Mouse (Mus musculus) liver, embryonic 14.5 days (tissue): ENCODE measurements around the gene Cog4. TPM values are rescaled to one million over a fixed set of nuclear protein-coding genes. Genes with fewer than 3 reads are reported as not detected.
A peak's percentile ranks its signal among the peaks of the same experiment; 100 is the strongest.

Experiments used
- ATAC-seq: fragments of 200-750 bp; cut with Nextera tagmentation; 2 replicates; pipeline ENCODE4 v1.8.0; 2017; ENCODE audit warnings: moderate number of reproducible peaks, mild to moderate bottlenecking, moderate library complexity; ENCODE audit not compliant: insufficient read depth
- DNase-seq, 3 experiments: peaks; one replicate each; pipeline ENCODE4 v3.0.0-alpha.2; 2012 to 2013; ENCODE audit warnings: low read depth in 3 of 3, low spot score in 3 of 3
- H3K27ac ChIP-seq: fragments of 300-500 bp; sonication (generic); 2 replicates; pipeline ENCODE4 v1.5.1; 2014; ENCODE audit warnings: moderate library complexity, mild to moderate bottlenecking, control low read depth, inconsistent platforms
- H3K27me3 ChIP-seq: fragments of 300-500 bp; sonication (generic); 2 replicates; pipeline ENCODE4 v1.6.1; 2014; ENCODE audit warnings: mild to moderate bottlenecking, low read length, moderate library complexity; ENCODE audit not compliant: control insufficient read depth, insufficient read depth
- H3K36me3 ChIP-seq: fragments of 300-500 bp; sonication (generic); replicated peaks from 2 replicates; pipeline ENCODE4 v1.6.1; 2014; ENCODE audit warnings: low read depth; ENCODE audit not compliant: control insufficient read depth, insufficient read depth
- H3K4me1 ChIP-seq, 2 experiments: fragments of 200-500 bp in 1 of 2; fragments of 300-500 bp in 1 of 2; sonication (generic) in 1 of 2; replicated peaks; 2 replicates each; pipeline ENCODE4 v1.6.1; 2012 to 2014; ENCODE audit warnings: antibody characterized with exemption in 1 of 2, inconsistent platforms in 1 of 2, low read length in 1 of 2; ENCODE audit not compliant: control insufficient read depth in 2 of 2, insufficient read depth in 2 of 2
- H3K4me2 ChIP-seq: fragments of 300-500 bp; sonication (generic); 2 replicates; pipeline ENCODE4 v1.6.1; 2014; ENCODE audit warnings: low read depth, mild to moderate bottlenecking, control low read depth, moderate library complexity
- H3K4me3 ChIP-seq, 2 experiments: fragments of 200-500 bp in 1 of 2; fragments of 300-500 bp in 1 of 2; sonication (generic) in 1 of 2; 2 replicates each; pipeline ENCODE4 v1.5.1; 2012 to 2014; ENCODE audit warnings: low read depth in 2 of 2, low read length in 2 of 2, mild to moderate bottlenecking in 2 of 2, control low read depth in 1 of 2, inconsistent platforms in 1 of 2, moderate library complexity in 1 of 2; ENCODE audit not compliant: insufficient read depth in 1 of 2
- H3K9ac ChIP-seq: fragments of 300-500 bp; sonication (generic); replicated peaks from 2 replicates; pipeline ENCODE4 v1.6.1; 2014; ENCODE audit warnings: mild to moderate bottlenecking, control low read depth, moderate library complexity
- H3K9me3 ChIP-seq: fragments of 300-500 bp; sonication (generic); 2 replicates; pipeline ENCODE4 v1.6.1; 2016; ENCODE audit warnings: low read length, mixed read lengths; ENCODE audit not compliant: control insufficient read depth
- CTCF ChIP-seq: IDR thresholded peaks from 2 replicates; pipeline ENCODE4 v1.5.1; 2016; ENCODE audit warnings: antibody characterized with exemption, low read depth, control low read depth
- EP300 ChIP-seq: IDR thresholded peaks from 2 replicates; pipeline ENCODE4 v1.6.1; 2016; ENCODE audit warnings: antibody characterized with exemption, low read depth
- WGBS: fragments of 180-500 bp; shearing (Covaris S2); extraction: QIAGEN DNeasy Blood & Tissue Kit; methylation state at CpG from one replicate; pipeline ENCODE4 v1.1.7; 2014; ENCODE audit not compliant: insufficient replicate concordance; 5-methylcytosine and 5-hydroxymethylcytosine counted together
- polyA plus RNA-seq, 2 experiments: library from polyadenylated mRNA; depleted of rRNA in 1 of 2; stranded (reverse) in 1 of 2; unstranded in 1 of 2; fragments of >200 nt; fragmentation: Nextera tagmentation in 1 of 2; extraction: Ambion mirVana in 1 of 2; gene quantifications; 2 replicates each; pipeline versions ENCODE4 v1.2.1 to v1.2.3; 2012 to 2014

The Cog4 gene
- 12.8 and 14.7 TPM in 2 replicates for polyA plus RNA-seq (2012; rRNA removed)
- 23.8 and 25.3 TPM in 2 replicates for polyA plus RNA-seq (2014; fragmentation: Nextera tagmentation; extraction: Ambion mirVana)

DNA sequence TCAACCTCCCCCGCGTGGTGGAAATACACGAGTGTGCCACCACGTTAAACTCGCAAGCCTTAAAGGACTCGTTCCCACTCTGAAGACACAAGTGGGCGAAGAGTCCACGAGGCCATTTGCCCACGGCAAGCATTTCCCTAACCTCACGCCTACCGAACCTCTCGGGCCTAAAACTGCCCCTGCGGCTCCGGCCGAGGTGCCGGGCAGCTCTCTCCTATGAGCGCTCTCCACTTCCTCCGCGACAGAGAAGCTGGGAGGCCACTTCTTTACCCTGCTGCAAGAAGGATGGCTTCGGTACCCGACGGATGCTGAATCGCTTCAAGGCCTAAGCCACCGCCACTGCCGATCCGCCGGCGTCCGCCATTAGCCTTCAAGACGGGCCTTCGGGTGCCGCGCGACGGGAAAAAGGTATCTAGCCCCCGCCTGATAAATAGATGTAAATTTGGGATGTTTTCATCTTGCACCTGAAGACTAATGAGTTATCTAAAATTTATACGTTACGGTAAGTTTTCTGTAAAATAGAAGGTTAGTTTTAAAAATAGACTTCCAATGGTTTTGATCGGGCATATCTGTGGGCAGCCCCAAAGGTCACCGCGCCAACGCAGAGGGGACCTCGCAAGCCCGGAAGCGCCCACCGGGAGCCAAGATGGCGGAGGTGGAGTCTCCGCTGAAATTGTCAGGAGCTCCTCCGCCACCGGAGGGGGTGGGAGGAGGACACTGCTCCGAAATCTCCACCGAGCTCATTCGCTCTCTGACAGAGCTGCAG, at the start of gene Cog4, which contains the start of gene Sf3b3:
Gene Cog4 (plus strand): TSS at position 196 of the 766 bp plus-strand sequence.
Gene Sf3b3 (minus strand): TSS at position 383 of the 766 bp plus-strand sequence.
- Histone ChIP-seq H3K9ac (peak within 1 kb of the TSS; percentile 97), H3K36me3 (peaks cover 46% of the 10 kb centered on the region), H3K27ac (peak within 1 kb of the TSS; percentile 76), H3K4me1 (peaks cover 16 to 20% of the 10 kb centered on the region in 2 experiments), H3K4me2 (peak within 1 kb of the TSS; percentile 96), H3K27me3 (no peaks in the 10 kb centered on the region), H3K4me3 (peak within 1 kb of the TSS; percentile 82 to 100), H3K9me3 (no peaks in the 10 kb centered on the region)
- TF ChIP-seq CTCF (peak; percentile 31), EP300 (peak; percentile 74)
- ATAC-seq (peak; percentile 90), DNase-seq (peak; percentile 78 to 87 (median 80))
- WGBS = under 1% methylated on average over 53 of the region's 53 CpGs

- Histone ChIP-seq H3K4me3 (no peak overlapping the region), H3K9me3 (no peaks in the 10 kb centered on the region), H3K9ac (no peak overlapping the region), H3K27me3 (no peaks in the 10 kb centered on the region), H3K27ac (no peak overlapping the region), H3K4me1 (0 out of 4 replicates have a peak, but pooled peaks cover 0 to 2% of the 10 kb centered on the region in 2 experiments), H3K4me2 (no peak overlapping the region), H3K36me3 (no peaks in the 10 kb centered on the region)
- no peak for ATAC-seq
- 75% methylated on average over 8 of the region's 8 CpGs for WGBS
- no peak for DNase-seq
- TF ChIP-seq EP300 = no peak
- no peak for TF ChIP-seq CTCF
Observed at GRCm38 (mm10) chr8:110797086-110797485, 49.3 kb upstream of the Cog4 start.

DNA sequence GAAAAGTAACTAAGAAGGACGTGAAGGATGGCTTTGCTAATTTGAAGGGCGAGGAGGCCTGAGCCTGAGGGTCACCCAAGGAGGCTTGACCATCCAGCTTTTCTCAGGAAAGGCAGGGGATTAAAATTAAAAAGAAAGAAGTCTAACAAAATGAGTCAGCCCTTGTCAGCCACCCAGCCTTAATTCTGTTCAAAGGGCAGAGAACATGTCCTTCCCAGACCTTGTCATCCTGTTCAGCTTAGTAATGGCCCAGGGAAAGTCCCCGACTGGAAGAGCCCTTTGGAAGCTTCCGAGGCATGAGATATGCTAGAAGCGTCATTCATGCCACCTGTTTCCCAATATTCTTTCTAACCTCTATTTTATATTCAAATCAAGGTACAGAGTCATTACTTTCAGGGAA, 43.4 kb upstream of the Cog4 start:
- DNase-seq = no peak
- 66% methylated on average over 5 of the region's 5 CpGs for WGBS
- Histone ChIP-seq H3K27me3 (no peaks in the 10 kb centered on the region), H3K4me1 (no peaks in the 10 kb centered on the region), H3K27ac (no peak overlapping the region), H3K9ac (no peak overlapping the region), H3K4me3 (no peak overlapping the region), H3K9me3 (no peaks in the 10 kb centered on the region), H3K36me3 (no peaks in the 10 kb centered on the region), H3K4me2 (no peak overlapping the region)
- ATAC-seq = no peak
- no peak for TF ChIP-seq EP300
- TF ChIP-seq CTCF = no peak

DNA sequence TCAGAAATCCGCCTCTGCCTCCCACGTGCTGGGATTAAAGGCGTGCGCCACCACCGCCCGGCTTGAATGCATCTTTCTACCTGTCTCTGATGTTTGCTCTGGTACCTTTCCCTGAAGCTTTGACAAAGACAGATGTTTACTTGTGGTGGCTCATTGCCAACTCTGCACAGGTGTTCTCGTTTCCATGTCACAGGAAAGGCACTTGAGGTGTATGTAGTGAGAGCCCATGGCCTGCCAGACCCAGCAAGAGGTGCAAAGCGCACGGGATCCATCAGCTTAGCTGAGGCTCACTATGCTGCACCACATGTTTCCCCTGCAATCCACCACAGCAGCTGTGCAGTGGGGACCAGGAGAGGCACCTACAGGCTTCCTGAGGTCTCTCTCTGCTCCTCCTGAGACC, 42.5 kb upstream of the Cog4 start:
- Histone ChIP-seq H3K27me3 (no peaks in the 10 kb centered on the region), H3K4me2 (no peak overlapping the region), H3K9me3 (no peaks in the 10 kb centered on the region), H3K4me3 (no peak overlapping the region), H3K9ac (no peak overlapping the region), H3K27ac (no peak overlapping the region), H3K4me1 (no peaks in the 10 kb centered on the region), H3K36me3 (no peaks in the 10 kb centered on the region)
- no peak for DNase-seq
- no peak for ATAC-seq
- WGBS = 78% methylated on average over 9 of the region's 9 CpGs
- no peak for TF ChIP-seq EP300
- TF ChIP-seq CTCF = no peak

DNA sequence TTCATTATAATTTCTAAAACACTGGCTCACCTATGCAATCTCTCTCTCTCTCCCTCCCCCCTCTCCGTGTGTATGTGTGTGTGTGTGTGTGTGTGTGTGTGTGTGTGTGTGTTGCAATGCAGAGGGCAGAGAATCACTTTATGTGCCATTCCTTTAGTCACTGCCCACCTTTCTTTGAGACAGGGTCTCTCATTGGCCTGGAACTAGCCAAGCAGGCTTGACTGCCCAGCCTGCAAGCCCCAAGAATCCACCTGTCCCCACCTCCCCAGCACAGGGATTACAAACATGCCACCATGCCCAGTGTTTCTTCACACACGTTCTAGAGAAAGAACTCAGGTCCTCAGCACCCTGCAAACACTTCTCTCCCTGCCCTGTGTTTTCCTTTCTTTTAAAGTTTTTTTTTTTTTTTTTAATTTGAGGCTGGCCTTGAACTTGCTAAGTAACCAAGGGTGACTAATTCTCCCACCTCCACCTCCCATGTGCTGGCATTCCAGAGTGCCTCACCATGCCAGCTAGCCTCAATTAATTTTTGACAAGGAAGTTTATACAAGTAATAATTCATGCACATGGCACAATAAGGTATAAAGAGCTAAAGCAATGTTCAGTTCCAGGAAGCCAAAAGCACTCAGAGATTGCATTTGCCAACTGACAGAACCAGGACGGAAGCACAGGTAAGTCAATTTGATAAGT, 41.4 kb upstream of the Cog4 start:
- no peak overlapping the region for H3K4me2 ChIP-seq
- H3K9ac ChIP-seq = no peak overlapping the region

More for the DNA sequence above, 41.4 kb upstream of the Cog4 start:
- DNase-seq = no peak
- Histone ChIP-seq H3K4me3 (no peak overlapping the region), H3K27me3 (no peaks in the 10 kb centered on the region), H3K4me1 (no peaks in the 10 kb centered on the region), H3K27ac (no peak overlapping the region), H3K36me3 (peaks cover 7% of the 10 kb centered on the region), H3K9me3 (no peaks in the 10 kb centered on the region)
- TF ChIP-seq CTCF (no peak), EP300 (no peak)
- whole genome bisulfite sequencing = 35% methylated on average over 3 of the region's 3 CpGs
- ATAC-seq = no peak
